Mouse (Mus musculus): ENCODE results near the gene Pxk. TPM values are rescaled to one million over a fixed set of nuclear protein-coding genes. Genes with fewer than 3 reads are reported as not detected.
"Not testable (repeated sequence)": the region's sequence is repeated elsewhere in the genome, so short reads cannot be mapped to it uniquely, and the experiment has no call there.

Gene Pxk
- total and polyA plus RNA-seq, 3 experiments: 2.1 to 14.0 (median 5.3) TPM

DNA sequence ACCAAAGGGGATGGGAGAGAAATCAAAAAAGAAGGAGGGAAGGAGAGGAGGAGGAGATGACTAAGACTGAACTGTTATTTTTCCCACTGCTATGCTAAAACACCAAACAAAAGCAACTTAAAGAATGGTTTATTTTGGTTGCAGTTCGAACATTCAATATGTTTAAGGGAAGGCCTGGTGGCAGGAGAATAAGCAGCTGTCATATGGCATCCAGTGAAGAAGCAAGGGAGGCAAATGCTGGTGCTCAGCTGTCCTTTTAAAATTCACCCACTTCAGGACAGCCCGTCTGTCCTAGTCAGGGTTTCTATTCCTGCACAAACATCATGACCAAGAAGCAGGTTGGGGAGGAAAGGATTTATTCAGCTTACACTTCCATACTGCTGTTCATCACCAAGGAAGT is 19.4 kb downstream of the Pxk start:
- ATAC-seq (ENCODE audit: extremely low read depth, insufficient number of reproducible peaks, low FRiP score, poor library complexity, severe bottlenecking) (no peak), DNase-seq (ENCODE audit: low spot score) (no peak)
- no peaks in the 10 kb centered on the region for H3K4me1 ChIP-seq (ENCODE audit: insufficient read depth, low read depth, low read length)
- peaks cover 5% of the 10 kb centered on the region for H3K36me3 ChIP-seq (replicated peaks)
- TF ChIP-seq GATA2 (IDR thresholded peaks at IDR 0.05; ENCODE audit: borderline replicate concordance, low read depth, low read length): no peak
- TF ChIP-seq TAL1 (conservative IDR thresholded peaks at IDR 0.05; ENCODE audit: low read depth, low read length): no peak
- TF ChIP-seq CTCF (IDR thresholded peaks at IDR 0.05; ENCODE audit: low read depth, low read length): no peak
- TF ChIP-seq GATA1 (IDR thresholded peaks at IDR 0.05; ENCODE audit: borderline replicate concordance, low read length): no peak
- no peak for TF ChIP-seq POLR2AphosphoS5 (IDR thresholded peaks at IDR 0.05; ENCODE audit: insufficient replicate concordance, low read depth, low read length)
- H3K27me3 ChIP-seq (ENCODE audit: insufficient read depth, low read length): no peaks in the 10 kb centered on the region
- H3K9me3 ChIP-seq (replicated peaks): no peaks in the 10 kb centered on the region
- H3K4me3 ChIP-seq (ENCODE audit: low read depth, low read length): no peak overlapping the region

DNA sequence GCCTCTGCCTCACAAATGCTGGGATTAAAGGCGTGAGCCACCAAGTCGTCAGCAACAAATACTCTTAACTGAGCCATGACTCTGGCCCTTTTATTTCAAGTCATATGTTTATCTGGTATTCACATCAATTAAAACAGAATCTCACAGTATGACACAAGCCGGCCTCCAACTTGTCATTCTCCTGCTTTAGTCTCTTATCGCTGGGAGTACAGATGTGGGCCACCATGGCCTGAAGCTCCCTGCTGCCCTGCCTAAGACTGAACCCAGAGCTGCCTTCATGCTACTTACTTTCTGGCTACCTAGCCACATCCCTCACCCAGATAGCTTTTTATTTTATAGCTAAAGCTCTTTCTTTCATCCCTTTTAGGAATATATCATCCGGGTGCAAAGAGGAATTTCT is 21.4 kb downstream of the Pxk start:
- no peak for ATAC-seq (ENCODE audit: extremely low read depth, insufficient number of reproducible peaks, low FRiP score, poor library complexity, severe bottlenecking)
- no peaks in the 10 kb centered on the region for H3K9me3 ChIP-seq (replicated peaks)
- H3K4me3 ChIP-seq (ENCODE audit: low read depth, low read length): no peak overlapping the region
- H3K27me3 ChIP-seq (ENCODE audit: insufficient read depth, low read length): no peaks in the 10 kb centered on the region
- TF ChIP-seq GATA1 (IDR thresholded peaks at IDR 0.05; ENCODE audit: borderline replicate concordance, low read length) (no peak), TAL1 (conservative IDR thresholded peaks at IDR 0.05; ENCODE audit: low read depth, low read length) (no peak), POLR2AphosphoS5 (IDR thresholded peaks at IDR 0.05; ENCODE audit: insufficient replicate concordance, low read depth, low read length) (no peak), CTCF (IDR thresholded peaks at IDR 0.05; ENCODE audit: low read depth, low read length) (no peak), GATA2 (IDR thresholded peaks at IDR 0.05; ENCODE audit: borderline replicate concordance, low read depth, low read length) (no peak)
- no peak for DNase-seq (ENCODE audit: low spot score)
- peaks cover 12% of the 10 kb centered on the region for H3K36me3 ChIP-seq (replicated peaks)
- H3K4me1 ChIP-seq (ENCODE audit: insufficient read depth, low read depth, low read length): no peaks in the 10 kb centered on the region

DNA sequence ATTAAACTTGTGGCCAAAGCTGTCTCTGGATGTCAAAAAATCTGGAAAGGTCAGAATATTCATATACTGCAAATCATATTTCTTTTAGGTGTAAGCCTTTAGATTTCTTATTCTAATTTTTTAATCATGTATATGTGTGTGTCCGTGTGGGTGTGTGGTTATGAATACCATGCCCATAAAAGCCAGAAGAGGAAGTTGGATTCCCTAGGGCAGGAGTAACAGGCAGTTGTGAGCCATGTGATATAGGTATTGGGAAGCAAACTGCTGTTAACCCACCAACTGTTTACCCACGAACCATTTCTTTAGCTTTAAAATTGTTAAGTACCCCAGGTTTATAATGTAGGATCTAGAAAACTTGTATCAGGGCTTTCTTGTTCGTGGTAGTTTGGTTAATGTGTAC is 21.9 kb downstream of the Pxk start:
- TF ChIP-seq GATA2 (IDR thresholded peaks at IDR 0.05; ENCODE audit: borderline replicate concordance, low read depth, low read length) (no peak), POLR2AphosphoS5 (IDR thresholded peaks at IDR 0.05; ENCODE audit: insufficient replicate concordance, low read depth, low read length) (no peak), GATA1 (IDR thresholded peaks at IDR 0.05; ENCODE audit: borderline replicate concordance, low read length) (no peak)
- no peak for ATAC-seq (ENCODE audit: extremely low read depth, insufficient number of reproducible peaks, low FRiP score, poor library complexity, severe bottlenecking)
- Histone ChIP-seq H3K9me3 (replicated peaks) (no peaks in the 10 kb centered on the region), H3K4me1 (ENCODE audit: insufficient read depth, low read depth, low read length) (no peaks in the 10 kb centered on the region), H3K4me3 (ENCODE audit: low read depth, low read length) (no peak overlapping the region), H3K36me3 (replicated peaks) (peaks cover 12% of the 10 kb centered on the region), H3K27me3 (ENCODE audit: insufficient read depth, low read length) (no peaks in the 10 kb centered on the region)
- no peak for DNase-seq (ENCODE audit: low spot score)

DNA sequence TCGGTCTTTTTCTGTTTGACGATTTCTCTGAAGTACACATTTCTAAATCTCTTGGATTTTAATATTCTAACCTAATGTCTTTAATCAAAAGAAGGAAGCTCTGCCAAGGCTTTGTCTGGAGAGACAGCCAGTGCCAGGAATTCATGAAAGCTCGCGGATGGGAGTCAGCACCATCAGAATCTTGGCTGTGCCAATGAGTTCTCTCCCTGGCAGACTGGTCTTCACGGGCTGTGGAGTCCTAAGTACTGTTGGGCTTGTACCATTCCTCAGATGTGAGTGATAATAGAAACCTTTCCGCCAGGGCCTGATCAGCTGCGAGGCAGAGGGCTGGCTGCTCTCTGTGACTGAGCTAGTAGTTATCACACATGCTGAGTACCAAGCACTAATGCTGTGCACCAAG is 25.1 kb downstream of the Pxk start:
- Histone ChIP-seq H3K27me3 (ENCODE audit: insufficient read depth, low read length) (no peaks in the 10 kb centered on the region), H3K9me3 (replicated peaks) (no peaks in the 10 kb centered on the region), H3K36me3 (replicated peaks) (peaks cover 16% of the 10 kb centered on the region), H3K4me1 (ENCODE audit: insufficient read depth, low read depth, low read length) (no peaks in the 10 kb centered on the region), H3K4me3 (ENCODE audit: low read depth, low read length) (no peak overlapping the region)
- TF ChIP-seq TAL1 (conservative IDR thresholded peaks at IDR 0.05; ENCODE audit: low read depth, low read length): no peak
- no peak for TF ChIP-seq GATA1 (IDR thresholded peaks at IDR 0.05; ENCODE audit: borderline replicate concordance, low read length)
- no peak for TF ChIP-seq CTCF (IDR thresholded peaks at IDR 0.05; ENCODE audit: low read depth, low read length)
- TF ChIP-seq POLR2AphosphoS5 (IDR thresholded peaks at IDR 0.05; ENCODE audit: insufficient replicate concordance, low read depth, low read length): no peak
- no peak for TF ChIP-seq GATA2 (IDR thresholded peaks at IDR 0.05; ENCODE audit: borderline replicate concordance, low read depth, low read length)
- DNase-seq (ENCODE audit: low spot score) (no peak), ATAC-seq (ENCODE audit: extremely low read depth, insufficient number of reproducible peaks, low FRiP score, poor library complexity, severe bottlenecking) (no peak)

DNA sequence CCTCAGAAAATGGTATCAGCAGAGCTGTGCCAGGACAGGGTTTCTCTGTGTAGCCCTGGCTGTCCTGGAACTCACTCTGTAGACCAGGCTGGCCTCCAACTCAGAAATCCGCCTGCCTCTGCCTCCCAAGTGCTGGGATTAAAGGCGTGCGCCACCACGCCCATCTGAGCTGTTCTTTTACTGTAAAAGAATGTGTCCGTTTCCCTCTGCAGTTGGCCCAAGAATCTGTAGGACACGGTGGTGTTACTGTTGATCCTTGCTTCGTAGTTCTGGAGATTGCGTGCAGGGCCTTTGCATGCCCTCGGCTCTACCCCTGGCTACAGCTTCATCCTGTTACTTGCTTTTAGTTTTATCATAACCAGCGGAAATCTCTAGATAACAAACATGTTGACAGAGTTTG is 25.6 kb downstream of the Pxk start:
- H3K36me3 ChIP-seq (replicated peaks): peaks cover 16% of the 10 kb centered on the region
- ATAC-seq (ENCODE audit: extremely low read depth, insufficient number of reproducible peaks, low FRiP score, poor library complexity, severe bottlenecking); H3K9me3 ChIP-seq (replicated peaks): not testable (repeated sequence)

DNA sequence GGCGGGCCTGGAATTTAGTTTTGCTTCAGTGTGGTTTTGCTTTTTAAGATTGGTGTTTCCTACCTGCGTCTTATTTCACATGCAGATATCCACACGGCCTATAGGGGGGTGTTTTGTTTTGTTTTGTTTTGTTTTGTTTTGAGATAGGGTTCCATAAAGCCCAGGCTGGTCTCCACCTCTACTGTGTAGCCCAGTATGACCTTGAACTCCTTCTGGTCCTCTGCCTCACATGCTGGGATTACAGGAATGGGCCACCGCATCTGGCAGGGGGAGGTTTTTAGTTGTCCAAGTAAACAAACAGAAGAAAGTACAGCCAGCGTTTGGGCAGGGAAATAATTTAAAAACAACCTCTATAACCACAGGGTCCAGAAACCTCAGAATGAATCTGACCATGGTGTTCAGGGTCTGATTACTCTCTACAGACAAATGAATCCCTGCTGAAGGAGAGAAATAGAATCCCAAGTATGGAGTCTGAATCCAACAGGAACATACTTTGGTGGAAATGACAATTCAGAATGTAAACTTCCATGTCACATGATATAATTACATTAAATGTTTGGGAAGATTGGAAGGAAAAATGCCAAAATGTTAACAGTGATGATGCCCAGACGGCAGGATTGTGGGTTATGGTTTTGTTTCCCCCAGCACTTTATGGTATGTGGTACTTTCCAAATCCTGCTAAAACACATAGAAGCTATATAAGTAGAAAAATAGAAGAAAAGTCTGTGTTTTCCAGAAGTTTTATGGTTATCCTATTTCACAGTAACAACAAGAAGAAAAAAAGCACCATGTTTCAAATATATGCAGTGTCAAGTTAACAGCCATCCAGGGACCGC is 26.3 kb downstream of the Pxk start:
- peaks cover 16% of the 10 kb centered on the region for H3K36me3 ChIP-seq (replicated peaks)
- H3K4me1 ChIP-seq (ENCODE audit: insufficient read depth, low read depth, low read length): no peaks in the 10 kb centered on the region
- TF ChIP-seq CTCF (IDR thresholded peaks at IDR 0.05; ENCODE audit: low read depth, low read length) (no peak), GATA1 (IDR thresholded peaks at IDR 0.05; ENCODE audit: borderline replicate concordance, low read length) (no peak), TAL1 (conservative IDR thresholded peaks at IDR 0.05; ENCODE audit: low read depth, low read length) (no peak), POLR2AphosphoS5 (IDR thresholded peaks at IDR 0.05; ENCODE audit: insufficient replicate concordance, low read depth, low read length) (no peak), GATA2 (IDR thresholded peaks at IDR 0.05; ENCODE audit: borderline replicate concordance, low read depth, low read length) (no peak)
- no peak for ATAC-seq (ENCODE audit: extremely low read depth, insufficient number of reproducible peaks, low FRiP score, poor library complexity, severe bottlenecking)
- no peak for DNase-seq (ENCODE audit: low spot score)
- H3K4me3 ChIP-seq (ENCODE audit: low read depth, low read length): no peak overlapping the region
- H3K27me3 ChIP-seq (ENCODE audit: insufficient read depth, low read length): no peaks in the 10 kb centered on the region
- H3K9me3 ChIP-seq (replicated peaks): no peaks in the 10 kb centered on the region

More for the DNA sequence above, 25.6 kb downstream of the Pxk start:
- not testable (repeated sequence) for H3K27me3 ChIP-seq (ENCODE audit: insufficient read depth, low read length); H3K4me1 ChIP-seq (ENCODE audit: insufficient read depth, low read depth, low read length); DNase-seq (ENCODE audit: low spot score); H3K4me3 ChIP-seq (ENCODE audit: low read depth, low read length)

Data from G1E (cell line).